Mouse (Mus musculus) adipocyte (in vitro differentiated cells): ENCODE measurements around the gene Fank1.
A peak's percentile ranks its signal among the peaks of the same experiment; 100 is the strongest.

Experiments
- DNase-seq: peaks from one replicate; pipeline ENCODE4 v3.0.0-alpha.2; 2016; ENCODE audit warnings: low spot score

Fank1 gene

GRCm38 (mm10) chr7:133899391-133899790, 122.7 kb downstream of the Fank1 start:
- DNase-seq = no peak

- DNase-seq = no peak
Measured at GRCm38 (mm10) chr7:133908966-133909365, 132.3 kb downstream of the Fank1 start.

- no peak for DNase-seq
Measured at GRCm38 (mm10) chr7:133909833-133910375, 133.2 kb downstream of the Fank1 start.

- no peak for DNase-seq
Measured at GRCm38 (mm10) chr7:133911881-133912280, 135.2 kb downstream of the Fank1 start.

- no peak for DNase-seq
Measured at GRCm38 (mm10) chr7:133916230-133916629, 139.6 kb downstream of the Fank1 start.

GRCm38 (mm10) chr7:133919306-133919705, 142.6 kb downstream of the Fank1 start:
- no peak for DNase-seq

GRCm38 (mm10) chr7:133919918-133920317, 143.3 kb downstream of the Fank1 start:
- DNase-seq = no peak

- no peak for DNase-seq
Measured at GRCm38 (mm10) chr7:133920724-133921123, 144.1 kb downstream of the Fank1 start.

GRCm38 (mm10) chr7:133921291-133921690, 144.6 kb downstream of the Fank1 start:
- DNase-seq = no peak

- no peak for DNase-seq
Measured at GRCm38 (mm10) chr7:133923994-133924393, 147.3 kb downstream of the Fank1 start.

- DNase-seq = no peak
Measured at GRCm38 (mm10) chr7:133925771-133926170, 149.1 kb downstream of the Fank1 start.

- DNase-seq = peak; percentile 77
Measured at GRCm38 (mm10) chr7:133928981-133929380, 152.3 kb downstream of the Fank1 start.
